Comparison of ENCODE assay signal across 8 mouse cellular contexts in the genomic region with DNA sequence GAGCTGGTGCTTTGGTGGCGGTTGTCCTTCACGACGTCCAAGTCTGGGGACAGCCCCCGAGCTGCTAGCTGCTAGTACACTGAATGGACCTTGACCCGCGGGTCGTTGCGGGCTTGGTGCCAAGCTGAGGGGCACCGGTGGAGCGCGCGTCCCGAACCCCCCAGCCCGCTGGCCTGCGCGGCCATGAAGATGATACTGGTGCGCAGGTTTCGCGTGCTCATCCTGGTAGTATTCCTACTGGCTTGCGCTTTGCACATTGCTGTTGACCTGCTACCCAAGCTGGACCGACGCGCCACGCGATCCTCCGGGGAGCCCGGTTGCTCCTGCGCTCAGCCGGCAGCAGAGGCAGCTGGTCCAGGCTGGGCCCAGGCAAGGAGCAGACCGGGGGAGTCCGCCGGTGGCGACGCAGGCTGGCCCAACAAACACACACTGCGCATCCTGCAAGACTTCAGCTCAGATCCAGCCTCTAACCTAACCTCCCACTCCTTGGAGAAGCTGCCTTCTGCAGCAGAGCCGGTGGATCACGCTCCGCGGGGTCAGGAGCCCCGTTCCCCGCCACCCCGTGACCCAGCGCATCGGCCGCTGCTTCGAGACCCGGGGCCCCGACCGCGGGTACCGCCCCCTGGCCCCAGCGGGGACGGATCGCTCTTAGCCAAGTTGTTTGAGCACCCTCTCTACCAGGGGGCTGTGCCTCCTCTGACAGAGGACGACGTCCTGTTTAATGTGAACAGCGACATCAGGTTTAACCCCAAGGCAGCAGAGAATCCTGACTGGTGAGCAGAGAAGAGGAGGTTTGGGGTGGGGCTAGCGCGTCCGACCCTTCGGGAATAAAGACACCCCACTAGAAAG. TPM values are rescaled to one million over a fixed set of nuclear protein-coding genes. Genes with fewer than 3 reads are reported as not detected.
A peak's percentile ranks its signal among the peaks of the same experiment; 100 is the strongest.
DNase-seq lines count a peak whose midpoint lies in the region; ATAC-seq lines count a peak whose summit lies in the region.

No protein-coding gene starts in this region.

- H3K4me1 ChIP-seq in intestine, embryonic 16.5 days (ENCODE audit: control insufficient read depth, insufficient read depth, low read length), result peaks cover 25% of the 10 kb centered on the region
- H3K4me1 ChIP-seq in liver, embryonic 12.5 days, result 0 out of 2 replicates have a peak, but pooled peaks cover 5% of the 10 kb centered on the region
- H3K4me1 ChIP-seq in neural tube, embryonic 13.5 days (replicated peaks), result peaks cover 74% of the 10 kb centered on the region

- DNase-seq in layer of hippocampus, adult 11-12 months (ENCODE audit: low spot score), result peak; percentile 27
- DNase-seq in layer of hippocampus, adult 9-11 months, result no peak
- DNase-seq in cerebellum, postnatal 25 days, result peak; percentile 45 to 55
- DNase-seq in gastrocnemius, postnatal 10 days, result peak; percentile 52

- H3K4me3 ChIP-seq in intestine, embryonic 16.5 days (ENCODE audit: low read length), result peak overlapping the region; percentile 69
- H3K4me3 ChIP-seq in liver, embryonic 12.5 days, result peak overlapping the region; percentile 52
- H3K4me3 ChIP-seq in neural tube, embryonic 13.5 days, result peak overlapping the region; percentile 82

- 1% methylated on average over 61 of the region's 61 CpGs for WGBS in intestine, embryonic 16.5 days
- WGBS in liver, embryonic 12.5 days (ENCODE audit: insufficient replicate concordance), result 4% methylated on average over 61 of the region's 61 CpGs
- WGBS in neural tube, embryonic 13.5 days, result under 1% methylated on average over 61 of the region's 61 CpGs

- no peaks in the 10 kb centered on the region for H3K9me3 ChIP-seq in intestine, embryonic 16.5 days (ENCODE audit: control insufficient read depth, low read length)
- no peaks in the 10 kb centered on the region for H3K9me3 ChIP-seq in liver, embryonic 12.5 days (replicated peaks)
- H3K9me3 ChIP-seq in neural tube, embryonic 13.5 days, result no peaks in the 10 kb centered on the region

- ATAC-seq in intestine, embryonic 16.5 days, result peak; percentile 3
- no peak for ATAC-seq in liver, embryonic 12.5 days
- ATAC-seq in neural tube, embryonic 13.5 days (ENCODE audit: low read depth), result peak; percentile 7; the same call in 1 of the 2 replicates
- no peak for ATAC-seq in erythroid progenitor cell, adult 5-6 weeks (replicated peaks; ENCODE audit: low FRiP score, poor library complexity, severe bottlenecking)

- H3K27ac ChIP-seq in intestine, embryonic 16.5 days (ENCODE audit: low read length), result 0 out of 2 replicates have a peak overlapping the region, but pooled peaks have one; percentile 34
- H3K27ac ChIP-seq in liver, embryonic 12.5 days, result peak overlapping the region; percentile 32; the same call in 1 of the 2 replicates
- H3K27ac ChIP-seq in neural tube, embryonic 13.5 days (replicated peaks), result peak overlapping the region; percentile 97

- H3K9ac ChIP-seq in intestine, embryonic 16.5 days (ENCODE audit: low read depth, low read length), result peak overlapping the region; percentile 86
- peak overlapping the region; percentile 17; the same call in 1 of the 2 replicates for H3K9ac ChIP-seq in liver, embryonic 12.5 days
- peak overlapping the region; percentile 95 for H3K9ac ChIP-seq in neural tube, embryonic 13.5 days

- no peaks in the 10 kb centered on the region for H3K36me3 ChIP-seq in intestine, embryonic 16.5 days (ENCODE audit: control insufficient read depth, insufficient read depth, low read length)
- no peaks in the 10 kb centered on the region for H3K36me3 ChIP-seq in liver, embryonic 12.5 days
- peaks cover 29% of the 10 kb centered on the region for H3K36me3 ChIP-seq in neural tube, embryonic 13.5 days

- peaks cover 11% of the 10 kb centered on the region; the same call in 1 of the 2 replicates for H3K27me3 ChIP-seq in intestine, embryonic 16.5 days (replicated peaks; ENCODE audit: control insufficient read depth, insufficient read depth, low read length)
- H3K27me3 ChIP-seq in liver, embryonic 12.5 days (replicated peaks), result peaks cover 64% of the 10 kb centered on the region
- H3K27me3 ChIP-seq in neural tube, embryonic 13.5 days, result peaks cover 7% of the 10 kb centered on the region; the same call in 1 of the 2 replicates

- H3K4me2 ChIP-seq in intestine, embryonic 16.5 days (ENCODE audit: low read depth, low read length), result peak overlapping the region; percentile 97
- peak overlapping the region; percentile 63 for H3K4me2 ChIP-seq in liver, embryonic 12.5 days
- H3K4me2 ChIP-seq in neural tube, embryonic 13.5 days, result peak overlapping the region; percentile 82

RNA-seq across cellular contexts. Expression of a gene that starts 1.4 kb away (rescaled TPM):
- total RNA-seq in gastrocnemius, postnatal 10 days (2021), result 10 to 100 TPM; 29.2 to 41.6 TPM
- polyA plus RNA-seq in intestine, embryonic 16.5 days (2015; fragmentation: Nextera tagmentation; extraction: Ambion mirVana), result 3.4 and 3.6 TPM in 2 replicates
- polyA plus RNA-seq in liver, embryonic 12.5 days (2016; fragmentation: Nextera tagmentation; extraction: Ambion mirVana), result 8.1 and 9.7 TPM in 2 replicates
- polyA plus RNA-seq in neural tube, embryonic 13.5 days (2015; fragmentation: Nextera tagmentation; extraction: Ambion mirVana), result 50.3 and 51.3 TPM in 2 replicates
- 0.84 and 2.2 TPM in 2 replicates for total RNA-seq in erythroid progenitor cell, adult 5-6 weeks (2015; ENCODE audit: low replicate concordance)
- total RNA-seq in erythroid progenitor cell, adult 5-6 weeks (2017; ENCODE audit: low replicate concordance), result 0.51 TPM in 1 of 2 replicates, not detected in the other

Comparison
In these comparisons a context has a peak if more than half of its experiments do, and no peak if none do; other contexts are left out.
1. ATAC-seq: peak in intestine, embryonic 16.5 days (single experiment) and neural tube, embryonic 13.5 days (single experiment); none in liver, embryonic 12.5 days (single experiment) and erythroid progenitor cell, adult 5-6 weeks (single experiment).
2. H3K27ac ChIP-seq: peak in every context shown above with its lines; median percentile 97 in neural tube, embryonic 13.5 days; 34 in intestine, embryonic 16.5 days; 32 in liver, embryonic 12.5 days.
3. H3K9ac ChIP-seq: peak in every context shown above with its lines; median percentile 95 in neural tube, embryonic 13.5 days; 86 in intestine, embryonic 16.5 days; 17 in liver, embryonic 12.5 days.
4. Peak in every context shown above with its lines, with median percentiles within 50 percentile points of each other: H3K4me2 ChIP-seq and H3K4me3 ChIP-seq.